ENCODE assay signal across 8 mouse cellular contexts in the genomic region with DNA sequence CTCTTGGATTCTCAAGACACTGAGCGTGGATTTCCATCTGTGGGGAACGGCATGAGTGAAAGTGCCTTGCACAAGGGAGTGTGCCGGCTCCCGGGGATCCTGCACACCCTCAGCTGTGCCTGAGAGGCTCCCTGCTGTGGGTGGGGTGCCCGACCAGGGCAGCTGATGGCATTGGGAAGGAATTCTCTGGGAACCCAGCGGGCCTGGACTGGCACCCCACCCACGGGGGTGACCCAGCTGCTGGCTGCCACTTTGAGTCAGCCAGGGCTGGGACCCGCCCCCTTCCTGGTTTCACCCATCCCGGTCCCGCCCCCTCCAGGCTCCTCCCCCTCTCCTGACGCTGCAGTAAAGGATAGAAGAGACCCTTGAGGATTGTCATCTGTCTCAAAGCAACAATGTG. TPM values are rescaled to one million over a fixed set of nuclear protein-coding genes. Genes with fewer than 3 reads are reported as not detected.
A peak's percentile ranks its signal among the peaks of the same experiment; 100 is the strongest.
DNase-seq lines count a peak whose midpoint lies in the region; ATAC-seq and TF ChIP-seq lines count a peak whose summit lies in the region.

No protein-coding gene starts in this region.

- no peak for TF ChIP-seq POLR2A in embryonic fibroblast, embryonic 13.5 days (IDR thresholded peaks at IDR 0.05; ENCODE audit: low read depth, low read length)

- no peak for ATAC-seq in midbrain, embryonic 11.5 days (ENCODE audit: low FRiP score)

- H3K36me3 ChIP-seq in midbrain, embryonic 10.5 days: no peaks in the 10 kb centered on the region
- H3K36me3 ChIP-seq in midbrain, embryonic 11.5 days (ENCODE audit: control insufficient read depth, insufficient read depth, low read length): no peaks in the 10 kb centered on the region
- no peaks in the 10 kb centered on the region for H3K36me3 ChIP-seq in megakaryocyte, embryonic 14.5 days (replicated peaks; ENCODE audit: low read length)

- no peak overlapping the region for H3K4me3 ChIP-seq in midbrain, embryonic 10.5 days
- H3K4me3 ChIP-seq in midbrain, embryonic 11.5 days (ENCODE audit: low read depth, low read length): no peak overlapping the region
- no peak overlapping the region for H3K4me3 ChIP-seq in embryonic fibroblast, embryonic 13.5 days (ENCODE audit: insufficient read depth, low read length)
- H3K4me3 ChIP-seq in megakaryocyte, embryonic 14.5 days (replicated peaks): peak overlapping the region; percentile 86

- H3K27ac ChIP-seq in midbrain, embryonic 10.5 days (replicated peaks): 0 out of 2 replicates have a peak overlapping the region, but pooled peaks have one; percentile 46
- H3K27ac ChIP-seq in midbrain, embryonic 11.5 days (ENCODE audit: low read depth, low read length): no peak overlapping the region
- H3K27ac ChIP-seq in embryonic fibroblast, embryonic 13.5 days (ENCODE audit: insufficient read depth, low read length): 0 out of 2 replicates have a peak overlapping the region, but pooled peaks have one; percentile 23

- 43% methylated on average over 10 of the region's 11 CpGs for WGBS in midbrain, embryonic 10.5 days
- WGBS in midbrain, embryonic 11.5 days: 36% methylated on average over 11 of the region's 11 CpGs

- DNase-seq in midbrain, embryonic 10.5 days (ENCODE audit: low spot score): no peak
- DNase-seq in midbrain, embryonic 11.5 days (ENCODE audit: low spot score, missing footprints): no peak
- DNase-seq in kidney, postnatal 25 days: peak; percentile 75 to 77
- no peak for DNase-seq in right cerebral cortex, adult 18-20 months
- no peak for DNase-seq in left cerebral cortex, postnatal 36 days (ENCODE audit: low spot score in 2 of 2)
- no peak for DNase-seq in left cerebral cortex, adult 9 months (ENCODE audit: low spot score in 2 of 2)

- H3K9ac ChIP-seq in midbrain, embryonic 11.5 days (ENCODE audit: low read length): no peak overlapping the region

- intact Hi-C loops in left cerebral cortex, postnatal 36 days (cut with DNase I): loop anchor here (5.0 kb wide), 1 partner anchor 36 kb away; no protein-coding TSS in a partner anchor

- peaks cover 27% of the 10 kb centered on the region for H3K4me1 ChIP-seq in midbrain, embryonic 10.5 days
- peaks cover 2% of the 10 kb centered on the region for H3K4me1 ChIP-seq in midbrain, embryonic 11.5 days (ENCODE audit: control insufficient read depth, insufficient read depth, low read length)
- no peaks in the 10 kb centered on the region for H3K4me1 ChIP-seq in embryonic fibroblast, embryonic 13.5 days (ENCODE audit: control insufficient read depth, insufficient read depth, low read length)
- H3K4me1 ChIP-seq in megakaryocyte, embryonic 14.5 days: peaks cover 56% of the 10 kb centered on the region

- TF ChIP-seq CTCF in embryonic fibroblast, embryonic 13.5 days (IDR thresholded peaks at IDR 0.05; ENCODE audit: borderline replicate concordance, insufficient read depth, low read length): no peak

- H3K27me3 ChIP-seq in midbrain, embryonic 10.5 days (ENCODE audit: low read depth, poor library complexity, severe bottlenecking): peaks cover 18% of the 10 kb centered on the region
- peaks cover 9% of the 10 kb centered on the region for H3K27me3 ChIP-seq in midbrain, embryonic 11.5 days (ENCODE audit: control insufficient read depth, insufficient read depth, low read length)
- H3K27me3 ChIP-seq in megakaryocyte, embryonic 14.5 days (replicated peaks): peaks cover 12% of the 10 kb centered on the region

- no peaks in the 10 kb centered on the region for H3K9me3 ChIP-seq in midbrain, embryonic 10.5 days (replicated peaks)
- H3K9me3 ChIP-seq in midbrain, embryonic 11.5 days (ENCODE audit: control insufficient read depth, low read length): no peaks in the 10 kb centered on the region
- H3K9me3 ChIP-seq in megakaryocyte, embryonic 14.5 days: 0 out of 2 replicates have a peak, but pooled peaks cover 5% of the 10 kb centered on the region

- no peak overlapping the region for H3K4me2 ChIP-seq in midbrain, embryonic 11.5 days

RNA-seq across cellular contexts. Expression of a gene that starts 5.6 kb away (rescaled TPM):
- polyA plus RNA-seq in midbrain, embryonic 10.5 days (2016; fragmentation: Nextera tagmentation; extraction: Ambion mirVana): 1.0 and 1.3 TPM in 2 replicates
- 0.59 and 0.72 TPM in 2 replicates for polyA plus RNA-seq in midbrain, embryonic 11.5 days (2014; fragmentation: Nextera tagmentation; extraction: Ambion mirVana)
- 15.7 and 31.1 TPM in 2 replicates for polyA plus RNA-seq in embryonic fibroblast, embryonic 13.5 days (2011; ENCODE audit: insufficient read length, low read depth, missing spikeins)
- 0.17 and 1.3 TPM in 2 replicates for polyA plus RNA-seq in megakaryocyte, embryonic 14.5 days (2012; ENCODE audit: insufficient read depth, low replicate concordance)
- 1 to 10 TPM; 2.0 to 3.4 TPM for total RNA-seq in left cerebral cortex, postnatal 36 days (2021)

RNA-seq across cellular contexts. Expression of a gene that starts 22.7 kb away (rescaled TPM):
- polyA plus RNA-seq in midbrain, embryonic 10.5 days (2016; fragmentation: Nextera tagmentation; extraction: Ambion mirVana): 2.8 and 3.4 TPM in 2 replicates
- polyA plus RNA-seq in midbrain, embryonic 11.5 days (2014; fragmentation: Nextera tagmentation; extraction: Ambion mirVana): 8.0 and 8.9 TPM in 2 replicates
- 106 and 114 TPM in 2 replicates for polyA plus RNA-seq in embryonic fibroblast, embryonic 13.5 days (2011; ENCODE audit: insufficient read length, low read depth, missing spikeins)
- polyA plus RNA-seq in megakaryocyte, embryonic 14.5 days (2012; ENCODE audit: insufficient read depth, low replicate concordance): 164 and 277 TPM in 2 replicates
- 10 to 100 TPM; 13.9 to 16.5 TPM for total RNA-seq in left cerebral cortex, postnatal 36 days (2021)

Comparison
In these comparisons a context has a peak if more than half of its experiments do, and no peak if none do; other contexts are left out.
1. DNase-seq: peak in kidney, postnatal 25 days (2 of 2); none in midbrain, embryonic 10.5 days (single experiment), midbrain, embryonic 11.5 days (single experiment), right cerebral cortex, adult 18-20 months (single experiment), left cerebral cortex, postnatal 36 days (0 of 2) and left cerebral cortex, adult 9 months (0 of 2).
2. RNA of a gene that starts 22.7 kb away (polyA plus RNA-seq): 164 to 277 TPM in megakaryocyte, embryonic 14.5 days and 106 to 114 TPM in embryonic fibroblast, embryonic 13.5 days; 8.0 to 8.9 TPM in midbrain, embryonic 11.5 days and 2.8 to 3.4 TPM in midbrain, embryonic 10.5 days; every median in the first group is over 10 times any median in the second.